Mouse (Mus musculus) v-Abl transformed pro-B cells (cell line): ENCODE data around the gene Tspan14.

Source experiments
- in situ Hi-C, 2 experiments: fragments of 400-800 bp; cut with MboI; formaldehyde crosslinking; loops; one replicate each; pipeline ENCODE4 v1.15.1; 2025; ENCODE audit not compliant: unreplicated experiment in 2 of 2

Tspan14 gene

GRCm38 (mm10) chr14:40892326-40892825 is 74.2 kb downstream of the Tspan14 start:
- in situ Hi-C loops, result no loop called here

GRCm38 (mm10) chr14:40891506-40891905 is 75.1 kb downstream of the Tspan14 start:
- in situ Hi-C loops, result no loop called here

- in situ Hi-C loops, result no loop called here
Measured at GRCm38 (mm10) chr14:40889704-40890103, 76.9 kb downstream of the Tspan14 start.

GRCm38 (mm10) chr14:40889181-40889580 is 77.4 kb downstream of the Tspan14 start:
- in situ Hi-C loops, result no loop called here

GRCm38 (mm10) chr14:40886428-40887202 is 80.0 kb downstream of the Tspan14 start:
- in situ Hi-C loops, result no loop called here

GRCm38 (mm10) chr14:40885752-40886151 is 80.9 kb downstream of the Tspan14 start:
- in situ Hi-C loops, result no loop called here

- in situ Hi-C loops, result no loop called here
Measured at GRCm38 (mm10) chr14:40885225-40885624, 81.4 kb downstream of the Tspan14 start.

GRCm38 (mm10) chr14:40874565-40874964 is 92.0 kb downstream of the Tspan14 start:
- in situ Hi-C loops, result no loop called here

- in situ Hi-C loops, result no loop called here
Measured at GRCm38 (mm10) chr14:40873961-40874360, 92.6 kb downstream of the Tspan14 start.

GRCm38 (mm10) chr14:40870598-40870997 is 96.0 kb downstream of the Tspan14 start:
- in situ Hi-C loops, result no loop called here

- in situ Hi-C loops, result no loop called here
Measured at GRCm38 (mm10) chr14:40864811-40865514, 101.6 kb downstream of the Tspan14 start.

- in situ Hi-C loops, result no loop called here
Measured at GRCm38 (mm10) chr14:40863659-40864058, 102.9 kb downstream of the Tspan14 start.

GRCm38 (mm10) chr14:40863022-40863421 is 103.6 kb downstream of the Tspan14 start:
- in situ Hi-C loops, result no loop called here
